Mouse (Mus musculus): ENCODE measurements around the gene Numb.

GRCm38 (mm10) chr12:83885516-83886285, 36.0 kb downstream of the Numb start:
- TF ChIP-seq CTCF (IDR thresholded peaks at IDR 0.05; ENCODE audit: control insufficient read depth, insufficient read depth, insufficient replicate concordance, low read depth, low read length) = no peak
- TF ChIP-seq POLR2A (IDR thresholded peaks at IDR 0.05; ENCODE audit: control insufficient read depth, low read depth, low read length) = no peak

Measured in testis, adult 2 months (tissue).